Mouse (Mus musculus) liver, embryonic 14.5 days (tissue): Measurements from ENCODE around the gene Cmtr1. TPM values are rescaled to one million over a fixed set of nuclear protein-coding genes. Genes with fewer than 3 reads are reported as not detected.

ENCODE experiments used
- ATAC-seq: fragments of 200-750 bp; cut with Nextera tagmentation; 2 replicates; pipeline ENCODE4 v1.8.0; 2017; ENCODE audit warnings: moderate number of reproducible peaks, mild to moderate bottlenecking, moderate library complexity; ENCODE audit not compliant: insufficient read depth
- DNase-seq, 3 experiments: peaks; one replicate each; pipeline ENCODE4 v3.0.0-alpha.2; 2012 to 2013; ENCODE audit warnings: low read depth in 3 of 3, low spot score in 3 of 3
- H3K27ac ChIP-seq: fragments of 300-500 bp; sonication (generic); 2 replicates; pipeline ENCODE4 v1.5.1; 2014; ENCODE audit warnings: moderate library complexity, mild to moderate bottlenecking, control low read depth, inconsistent platforms
- H3K27me3 ChIP-seq: fragments of 300-500 bp; sonication (generic); 2 replicates; pipeline ENCODE4 v1.6.1; 2014; ENCODE audit warnings: mild to moderate bottlenecking, low read length, moderate library complexity; ENCODE audit not compliant: control insufficient read depth, insufficient read depth
- H3K36me3 ChIP-seq: fragments of 300-500 bp; sonication (generic); replicated peaks from 2 replicates; pipeline ENCODE4 v1.6.1; 2014; ENCODE audit warnings: low read depth; ENCODE audit not compliant: control insufficient read depth, insufficient read depth
- H3K4me1 ChIP-seq, 2 experiments: fragments of 200-500 bp in 1 of 2; fragments of 300-500 bp in 1 of 2; sonication (generic) in 1 of 2; replicated peaks; 2 replicates each; pipeline ENCODE4 v1.6.1; 2012 to 2014; ENCODE audit warnings: antibody characterized with exemption in 1 of 2, inconsistent platforms in 1 of 2, low read length in 1 of 2; ENCODE audit not compliant: control insufficient read depth in 2 of 2, insufficient read depth in 2 of 2
- H3K4me2 ChIP-seq: fragments of 300-500 bp; sonication (generic); 2 replicates; pipeline ENCODE4 v1.6.1; 2014; ENCODE audit warnings: low read depth, mild to moderate bottlenecking, control low read depth, moderate library complexity
- H3K4me3 ChIP-seq, 2 experiments: fragments of 200-500 bp in 1 of 2; fragments of 300-500 bp in 1 of 2; sonication (generic) in 1 of 2; 2 replicates each; pipeline ENCODE4 v1.5.1; 2012 to 2014; ENCODE audit warnings: low read depth in 2 of 2, low read length in 2 of 2, mild to moderate bottlenecking in 2 of 2, control low read depth in 1 of 2, inconsistent platforms in 1 of 2, moderate library complexity in 1 of 2; ENCODE audit not compliant: insufficient read depth in 1 of 2
- H3K9ac ChIP-seq: fragments of 300-500 bp; sonication (generic); replicated peaks from 2 replicates; pipeline ENCODE4 v1.6.1; 2014; ENCODE audit warnings: mild to moderate bottlenecking, control low read depth, moderate library complexity
- H3K9me3 ChIP-seq: fragments of 300-500 bp; sonication (generic); 2 replicates; pipeline ENCODE4 v1.6.1; 2016; ENCODE audit warnings: low read length, mixed read lengths; ENCODE audit not compliant: control insufficient read depth
- CTCF ChIP-seq: IDR thresholded peaks from 2 replicates; pipeline ENCODE4 v1.5.1; 2016; ENCODE audit warnings: antibody characterized with exemption, low read depth, control low read depth
- EP300 ChIP-seq: IDR thresholded peaks from 2 replicates; pipeline ENCODE4 v1.6.1; 2016; ENCODE audit warnings: antibody characterized with exemption, low read depth
- WGBS: fragments of 180-500 bp; shearing (Covaris S2); extraction: QIAGEN DNeasy Blood & Tissue Kit; methylation state at CpG from one replicate; pipeline ENCODE4 v1.1.7; 2014; ENCODE audit not compliant: insufficient replicate concordance; 5-methylcytosine and 5-hydroxymethylcytosine counted together
- polyA plus RNA-seq, 2 experiments: library from polyadenylated mRNA; depleted of rRNA in 1 of 2; stranded (reverse) in 1 of 2; unstranded in 1 of 2; fragments of >200 nt; fragmentation: Nextera tagmentation in 1 of 2; extraction: Ambion mirVana in 1 of 2; gene quantifications; 2 replicates each; pipeline versions ENCODE4 v1.2.1 to v1.2.3; 2012 to 2014

Gene Cmtr1
- polyA plus RNA-seq, 2 experiments: 14.9 to 55.9 TPM

DNA sequence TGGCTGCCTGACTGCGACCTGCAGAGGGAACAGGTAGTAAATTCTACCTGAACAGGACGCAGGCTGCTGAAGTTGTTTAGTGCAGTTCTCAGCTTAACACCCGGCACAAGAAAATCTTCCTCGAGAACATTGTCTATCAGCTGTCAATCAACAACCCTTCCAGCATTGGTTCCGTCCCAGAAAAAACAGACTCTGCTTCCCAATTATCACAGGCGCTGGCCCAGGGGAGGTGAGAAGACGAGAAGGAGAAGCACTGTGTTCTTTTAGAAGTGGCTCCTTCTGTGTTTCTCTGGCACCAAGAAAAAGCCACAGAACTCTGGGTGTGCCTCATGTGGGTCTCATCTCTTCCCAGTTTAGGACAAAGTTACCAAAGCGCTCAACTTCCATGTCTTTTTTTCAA is 58.3 kb downstream of the Cmtr1 start:
- TF ChIP-seq EP300: no peak
- TF ChIP-seq CTCF: no peak
- Histone ChIP-seq H3K4me1 (peaks cover 10 to 14% of the 10 kb centered on the region in 2 experiments), H3K27ac (no peak overlapping the region), H3K4me3 (no peak overlapping the region), H3K9me3 (no peaks in the 10 kb centered on the region), H3K36me3 (no peaks in the 10 kb centered on the region), H3K4me2 (no peak overlapping the region), H3K27me3 (no peaks in the 10 kb centered on the region), H3K9ac (no peak overlapping the region)
- ATAC-seq: no peak
- whole genome bisulfite sequencing: 72% methylated on average over 8 of the region's 8 CpGs
- DNase-seq: no peak

DNA sequence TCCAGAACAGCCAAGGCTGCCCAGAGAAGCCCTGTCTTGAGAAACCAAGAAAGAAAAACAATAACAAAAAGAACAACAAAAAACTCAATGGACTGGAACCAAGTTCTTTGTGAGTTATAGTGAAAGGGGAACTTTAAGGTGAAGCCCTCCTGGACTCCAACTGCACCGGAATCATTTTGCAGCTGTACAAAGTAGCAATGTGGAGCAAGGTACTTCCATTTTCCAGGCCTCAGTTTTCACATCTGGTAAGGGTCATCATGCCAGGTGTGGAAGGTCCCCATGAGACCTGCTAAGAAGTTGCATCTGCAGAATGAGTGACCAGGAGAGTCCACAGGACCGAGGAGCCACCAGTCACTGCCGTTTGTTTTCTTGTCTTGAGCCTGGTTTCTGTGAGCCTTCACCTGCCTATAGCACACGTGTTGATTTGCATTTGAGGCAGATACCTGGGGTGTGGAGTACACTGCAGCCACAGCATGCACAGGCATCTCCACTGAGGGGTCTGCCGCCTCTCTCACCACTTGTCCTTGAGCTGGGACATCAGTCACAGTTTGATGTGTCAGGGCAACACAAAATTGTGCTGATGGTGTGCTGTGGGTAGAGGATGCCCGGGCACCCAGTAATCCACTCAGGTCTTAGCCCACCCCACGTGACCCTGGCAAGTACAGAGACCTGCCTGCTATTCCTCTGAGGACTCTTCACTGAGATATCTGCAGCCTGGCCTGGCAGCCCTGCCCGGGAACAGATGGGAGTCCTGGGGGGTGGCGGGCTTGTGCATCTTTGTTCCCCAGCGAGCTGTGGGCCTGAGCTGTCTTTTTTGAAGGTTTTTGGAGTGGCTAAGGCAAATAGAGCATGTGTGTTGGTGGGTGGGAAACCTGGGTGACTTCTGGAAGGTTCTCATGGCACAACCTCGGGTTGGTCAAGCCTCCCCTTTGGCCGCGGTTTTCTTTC is 59.5 kb downstream of the Cmtr1 start:
- Histone ChIP-seq H3K9me3 (no peaks in the 10 kb centered on the region), H3K4me1 (peaks cover 10 to 14% of the 10 kb centered on the region in 2 experiments), H3K36me3 (no peaks in the 10 kb centered on the region), H3K9ac (no peak overlapping the region), H3K4me3 (no peak overlapping the region), H3K27me3 (no peaks in the 10 kb centered on the region), H3K4me2 (no peak overlapping the region), H3K27ac (no peak overlapping the region)
- ATAC-seq (no peak), DNase-seq (no peak)
- TF ChIP-seq EP300 (no peak), CTCF (no peak)
- 65% methylated on average over 13 of the region's 13 CpGs for WGBS

DNA sequence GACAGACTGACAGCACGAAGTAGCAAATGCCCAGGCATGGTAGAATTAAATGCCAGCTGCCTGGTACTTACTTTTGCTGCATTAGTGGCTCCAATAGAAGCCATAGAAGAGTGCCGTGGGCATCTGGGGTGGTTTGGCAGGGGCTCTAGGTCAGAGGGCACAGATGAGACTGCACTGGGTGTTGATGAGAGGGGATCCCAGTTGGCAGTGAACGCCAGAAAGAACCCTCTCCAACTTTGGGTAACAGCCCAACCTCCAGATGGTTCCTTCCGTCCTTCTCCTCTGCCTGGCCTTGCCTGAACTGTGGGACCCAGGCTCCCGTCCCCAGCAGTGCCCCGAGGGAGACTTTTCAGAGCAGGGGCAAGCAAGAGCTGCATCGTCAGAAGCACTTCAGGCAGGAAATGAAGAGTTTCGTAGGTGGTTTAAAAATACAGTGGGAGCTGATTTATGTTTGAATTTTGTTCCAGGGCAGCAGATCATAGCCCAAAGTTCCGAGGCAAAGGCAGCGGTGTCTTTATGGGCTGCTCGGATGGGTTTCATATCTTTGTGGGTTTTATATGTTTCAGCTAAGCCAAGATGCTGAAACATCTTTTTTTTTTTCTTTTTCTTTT is 60.5 kb downstream of the Cmtr1 start:
- DNase-seq: no peak
- no peaks in the 10 kb centered on the region for H3K36me3 ChIP-seq
- no peak overlapping the region for H3K4me2 ChIP-seq
- TF ChIP-seq CTCF: no peak
- no peak for TF ChIP-seq EP300
- H3K9me3 ChIP-seq: no peaks in the 10 kb centered on the region
- 59% methylated on average over 11 of the region's 11 CpGs for WGBS
- H3K27ac ChIP-seq: no peak overlapping the region
- no peak overlapping the region for H3K4me3 ChIP-seq
- no peak for ATAC-seq
- H3K27me3 ChIP-seq: no peaks in the 10 kb centered on the region
- H3K9ac ChIP-seq: no peak overlapping the region
- peaks cover 9 to 11% of the 10 kb centered on the region in 2 experiments for H3K4me1 ChIP-seq

DNA sequence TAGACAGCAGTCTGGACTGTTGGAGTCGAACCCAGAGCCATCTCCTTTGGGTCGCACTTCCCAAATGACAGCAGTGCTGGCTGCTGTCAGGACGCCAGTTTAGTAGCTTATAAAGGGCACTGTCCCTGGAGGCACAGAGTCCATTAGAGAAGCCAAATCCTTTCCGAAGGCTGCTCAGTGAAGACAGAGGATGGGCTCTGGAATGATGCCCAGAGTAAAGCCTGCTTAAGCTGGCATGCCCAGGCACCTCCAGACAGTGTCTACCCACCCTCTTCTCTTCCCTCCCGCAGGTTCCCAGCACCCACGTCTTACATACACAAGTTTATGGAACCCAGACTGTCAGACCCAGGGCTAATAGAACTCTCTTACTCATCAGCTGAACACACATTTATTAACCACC is 64.2 kb downstream of the Cmtr1 start:
- WGBS: 67% methylated on average over 6 of the region's 6 CpGs
- no peaks in the 10 kb centered on the region for H3K36me3 ChIP-seq

DNA sequence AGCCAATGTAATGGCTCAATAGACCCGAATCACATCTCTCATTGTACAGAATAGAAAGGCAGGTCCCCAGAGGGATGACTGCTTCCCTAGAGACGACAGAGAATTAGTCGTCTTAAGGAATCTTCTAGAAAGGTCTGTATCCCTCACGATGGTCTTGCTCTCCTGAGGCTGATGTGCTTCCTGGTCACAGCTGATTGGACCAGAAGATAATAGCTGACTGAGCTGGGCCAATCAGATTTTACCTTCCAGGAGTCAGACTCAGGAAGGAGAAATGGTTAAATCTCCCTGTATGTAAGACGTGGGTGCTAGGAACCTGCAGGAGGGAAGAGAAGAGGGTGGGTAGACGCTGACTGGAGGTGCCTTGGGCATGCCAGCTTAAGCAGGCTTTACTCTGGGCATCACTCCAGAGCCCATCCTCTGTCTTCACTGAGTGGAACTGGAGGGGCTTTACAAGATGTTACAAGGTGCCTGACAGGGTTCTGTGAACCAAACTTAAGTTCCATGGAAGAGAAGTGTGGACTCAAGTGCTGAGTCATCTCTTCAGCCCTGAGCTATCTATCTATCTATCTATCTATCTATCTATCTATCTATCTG is 64.7 kb downstream of the Cmtr1 start:
- H3K4me3 ChIP-seq: no peak overlapping the region
- no peaks in the 10 kb centered on the region for H3K27me3 ChIP-seq
- H3K9ac ChIP-seq: no peak overlapping the region
- no peak overlapping the region for H3K27ac ChIP-seq
- DNase-seq (no peak), ATAC-seq (no peak)
- TF ChIP-seq EP300 (no peak), CTCF (no peak)
- H3K9me3 ChIP-seq: no peaks in the 10 kb centered on the region
- 50% methylated on average over 6 of the region's 6 CpGs for WGBS
- no peaks in the 10 kb centered on the region for H3K36me3 ChIP-seq
- no peaks in the 10 kb centered on the region for H3K4me1 ChIP-seq
- H3K4me2 ChIP-seq: no peak overlapping the region

More for the DNA sequence above, 64.2 kb downstream of the Cmtr1 start:
- Histone ChIP-seq H3K9me3 (no peaks in the 10 kb centered on the region), H3K9ac (no peak overlapping the region), H3K4me1 (no peaks in the 10 kb centered on the region), H3K27ac (no peak overlapping the region), H3K27me3 (no peaks in the 10 kb centered on the region), H3K4me2 (no peak overlapping the region), H3K4me3 (no peak overlapping the region)
- no peak for ATAC-seq
- DNase-seq: no peak
- no peak for TF ChIP-seq EP300
- TF ChIP-seq CTCF: no peak
